Mouse (Mus musculus) bone marrow macrophage, adult 2 months (primary cell): Measurements from ENCODE around the gene Grhl3.

ENCODE experiments used
- CTCF ChIP-seq: IDR thresholded peaks from 2 replicates; pipeline ENCODE4 v1.5.1; 2012; ENCODE audit warnings: low read depth, mild to moderate bottlenecking, low read length, moderate library complexity
- POLR2A ChIP-seq: IDR thresholded peaks from 2 replicates; pipeline ENCODE4 v1.6.1; 2012; ENCODE audit warnings: mild to moderate bottlenecking, low read depth, low read length, borderline replicate concordance

DNA sequence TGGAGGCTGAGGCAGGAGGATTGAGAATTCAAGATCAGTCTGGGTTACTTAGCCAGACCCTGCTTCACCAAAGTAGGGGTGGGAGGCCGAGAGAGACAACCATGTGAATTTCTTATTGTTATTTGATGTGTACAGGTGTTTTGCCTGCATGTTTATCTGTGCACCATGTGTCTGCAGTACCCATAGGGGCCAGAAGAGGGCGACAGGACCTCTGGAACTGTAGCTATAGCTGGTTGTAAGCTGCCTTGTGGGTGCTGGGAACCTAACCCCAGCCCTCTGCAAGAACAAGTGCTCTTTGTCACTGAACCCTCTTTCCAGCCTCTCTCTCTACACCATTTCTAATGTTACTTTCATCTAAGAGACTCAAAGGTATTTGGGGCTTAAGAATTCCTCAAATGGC, 43.2 kb downstream of the Grhl3 start:
- TF ChIP-seq CTCF (no peak), POLR2A (no peak)
